Mouse (Mus musculus): ENCODE data around the gene Brinp1.

The Brinp1 gene

DNA sequence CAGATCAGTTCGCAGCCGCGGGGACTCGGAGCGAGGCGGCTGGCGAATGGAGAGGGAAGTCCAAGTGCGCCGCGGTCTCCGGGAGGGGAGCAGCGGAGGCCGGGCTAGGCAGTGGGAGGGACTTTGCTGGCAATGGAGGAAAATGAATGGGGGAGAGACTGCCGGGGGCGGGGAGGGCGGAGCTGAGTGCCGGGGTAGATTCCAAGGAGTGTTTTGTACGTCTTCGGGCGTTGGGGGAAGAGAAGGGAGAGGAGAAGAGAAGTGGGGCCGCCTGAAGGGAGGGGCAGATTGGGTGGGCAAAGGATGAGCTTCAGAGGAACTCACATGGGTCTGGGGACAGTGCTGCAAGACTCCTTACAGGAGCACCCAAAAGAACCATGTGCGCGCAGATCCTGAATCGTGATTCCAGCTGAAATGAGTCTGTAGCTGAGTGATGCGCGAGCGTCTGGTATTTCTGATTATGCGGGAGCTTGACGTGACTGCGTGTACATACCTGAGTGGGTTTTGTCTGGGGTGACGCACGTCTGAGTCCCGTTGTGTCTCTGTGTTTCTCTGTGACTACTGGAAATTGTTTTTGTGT, at the start of gene Brinp1:
TSS of gene Brinp1 (minus strand) at position 76 of the 580 bp plus-strand sequence.
- peak; percentile 70 to 74 for DNase-seq (ENCODE audit: low spot score in 2 of 2)

- no peak for DNase-seq (ENCODE audit: low spot score in 2 of 2)
Observed at GRCm38 (mm10) chr4:68957265-68957664, 3.1 kb upstream of the Brinp1 start.

DNA sequence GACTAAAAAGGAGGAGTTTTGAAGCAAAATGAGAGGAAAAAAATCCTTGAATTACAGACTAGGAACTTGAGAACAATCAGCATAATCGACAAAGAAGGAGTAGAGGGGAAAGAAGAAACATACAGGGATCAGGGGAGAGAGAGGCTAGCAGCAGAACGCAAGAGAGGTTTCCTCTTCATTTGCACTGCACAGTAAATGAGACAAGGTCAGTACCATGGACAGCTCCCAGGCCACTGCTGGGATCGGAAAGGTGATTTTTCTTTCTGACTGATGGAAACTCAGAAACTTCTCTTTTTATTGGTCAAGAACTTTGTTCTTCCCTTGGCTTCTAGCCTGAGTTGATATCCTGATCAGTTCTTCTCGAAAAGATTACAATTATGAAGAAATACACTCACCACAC, 1.4 kb upstream of the Brinp1 start:
- peak in 1 of 2 experiments; percentile 19 for DNase-seq (ENCODE audit: low spot score in 2 of 2)

DNA sequence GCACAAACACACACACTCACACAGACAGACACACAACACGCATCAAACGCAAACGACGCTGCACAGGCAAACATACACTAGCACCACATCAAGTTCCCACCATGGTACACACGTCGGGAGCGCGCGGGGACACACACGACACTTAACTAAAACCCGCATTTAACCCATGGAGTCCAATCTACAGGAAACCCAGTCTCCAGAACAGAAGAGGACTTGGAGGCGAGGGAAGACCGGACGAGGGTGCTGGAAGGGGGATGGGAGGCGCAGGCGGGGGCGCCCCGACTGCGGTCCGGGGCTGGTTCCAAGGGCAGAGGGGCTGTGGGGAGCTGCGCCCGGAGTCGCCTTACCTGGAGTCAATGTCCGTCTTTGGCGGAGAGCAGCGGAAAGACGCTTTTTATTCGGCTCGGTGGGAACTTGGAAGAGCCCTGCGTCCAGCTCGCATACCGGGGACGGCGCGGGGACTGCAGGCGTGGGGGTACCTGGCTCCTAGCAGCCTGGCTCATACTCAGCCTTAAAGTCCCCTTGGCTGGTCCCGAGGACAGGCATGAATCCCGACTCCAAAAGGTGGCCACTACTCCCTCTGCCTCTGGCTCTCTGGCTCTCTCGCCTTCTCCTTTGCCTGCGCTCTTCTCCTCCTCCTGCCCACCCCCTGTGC, 403 bp downstream of the Brinp1 start:
- peak; percentile 17 to 21 for DNase-seq (ENCODE audit: low spot score in 2 of 2)

DNA sequence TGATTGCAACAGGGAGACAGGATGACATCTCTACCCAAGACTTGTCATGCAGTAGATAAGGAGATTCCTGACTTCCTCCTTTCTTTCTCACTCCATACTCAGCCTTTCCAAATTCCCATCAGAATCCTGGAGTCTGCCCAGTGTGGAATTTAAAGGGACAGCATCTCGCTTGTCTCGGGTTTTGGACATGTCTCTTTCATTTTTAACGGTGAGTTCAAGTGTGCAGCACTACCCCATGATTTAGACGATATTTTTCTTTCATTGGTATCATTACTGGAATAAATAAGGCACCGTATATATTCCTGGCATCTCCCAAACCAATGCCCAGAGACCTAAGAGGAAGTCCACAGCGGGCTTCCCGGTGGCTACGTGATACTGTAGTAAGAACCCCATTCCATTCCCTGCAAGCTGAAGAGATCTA, 1.1 kb downstream of the Brinp1 start:
- DNase-seq (ENCODE audit: low spot score in 2 of 2), result peak in 1 of 2 experiments; percentile 5

GRCm38 (mm10) chr4:68950556-68950955, 3.6 kb downstream of the Brinp1 start:
- peak; percentile 57 to 85 for DNase-seq (ENCODE audit: low spot score in 2 of 2)

DNA sequence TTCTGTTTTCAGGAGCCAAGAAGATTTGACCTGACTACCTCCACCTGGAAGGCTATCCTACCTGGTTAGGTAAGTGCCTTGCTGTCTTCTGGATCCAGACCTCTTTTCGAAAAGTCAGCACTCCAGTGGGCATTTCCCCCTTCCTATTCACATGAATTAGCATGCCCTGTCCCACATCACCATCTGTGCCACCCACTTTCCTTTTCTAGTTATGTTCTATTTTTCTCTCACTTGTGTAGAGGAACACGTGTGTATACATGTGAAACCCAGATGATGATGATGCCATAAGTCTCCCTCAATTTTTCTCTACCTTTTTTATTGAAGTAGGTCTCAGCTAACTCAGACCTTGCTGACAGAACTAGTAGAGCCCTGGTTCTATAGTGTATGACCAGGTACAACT, 11.3 kb downstream of the Brinp1 start:
- DNase-seq (ENCODE audit: low spot score in 2 of 2), result no peak

GRCm38 (mm10) chr4:68930022-68930421, 24.2 kb downstream of the Brinp1 start:
- DNase-seq (ENCODE audit: low spot score in 2 of 2), result no peak

DNA sequence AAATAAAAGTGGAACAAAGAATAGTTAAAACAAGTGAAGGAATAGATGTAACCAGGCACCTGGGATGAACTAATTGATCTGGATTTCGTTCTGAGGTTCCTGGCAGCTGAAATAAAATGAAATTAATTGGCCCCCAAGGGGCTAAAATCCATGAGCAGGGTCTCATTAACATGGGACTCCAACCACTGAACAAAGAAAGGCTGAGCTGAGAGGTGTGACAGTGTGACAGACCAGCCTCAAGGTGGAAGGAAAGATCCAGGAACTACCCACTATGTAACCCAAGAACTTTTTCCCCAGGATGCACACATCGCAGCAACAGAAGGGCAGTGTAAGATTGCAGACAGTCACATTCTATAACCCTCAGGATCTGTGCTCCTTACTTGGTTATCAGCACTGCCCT, 28.1 kb downstream of the Brinp1 start:
- DNase-seq (ENCODE audit: low spot score in 2 of 2), result no peak

DNA sequence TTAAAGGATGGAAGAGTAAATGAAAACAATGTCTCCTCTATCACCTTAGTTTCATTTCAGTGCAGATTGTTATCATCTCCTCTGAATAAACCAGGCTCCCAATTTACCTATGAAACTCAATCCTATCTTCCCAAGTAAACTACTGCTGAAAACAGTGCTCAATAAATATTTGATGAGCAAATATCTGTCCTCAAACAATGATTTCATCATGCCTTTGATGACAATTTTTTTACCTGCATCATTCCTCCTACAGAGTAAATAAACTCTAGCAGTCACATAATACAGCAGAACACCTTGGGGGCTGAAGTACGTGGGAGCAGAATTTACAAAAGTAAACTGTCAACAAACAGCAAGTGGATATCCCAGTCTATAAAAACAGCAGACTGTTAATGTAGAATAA, 31.3 kb downstream of the Brinp1 start:
- DNase-seq (ENCODE audit: low spot score in 2 of 2), result no peak

DNA sequence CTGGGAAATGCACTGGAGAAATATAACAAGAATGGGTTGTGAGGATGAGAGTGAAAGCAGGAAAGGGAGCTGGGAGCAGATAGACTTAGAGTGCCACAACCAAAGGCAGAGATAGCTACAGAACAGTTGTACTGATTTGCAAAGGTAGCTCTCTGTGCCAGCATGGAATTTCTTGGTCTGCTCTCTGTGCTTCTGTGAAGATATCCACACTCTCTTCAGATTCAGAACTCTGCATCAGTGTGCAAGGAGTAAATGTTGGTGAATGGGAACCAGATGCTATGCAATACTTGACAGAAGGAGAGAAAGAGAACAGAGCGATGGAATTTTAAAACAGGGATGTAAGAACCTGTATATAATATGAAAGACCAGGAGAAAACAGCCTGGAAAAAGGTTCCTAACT, 31.7 kb downstream of the Brinp1 start:
- no peak for DNase-seq (ENCODE audit: low spot score in 2 of 2)

- no peak for DNase-seq (ENCODE audit: low spot score in 2 of 2)
Observed at GRCm38 (mm10) chr4:68920127-68920526, 34.1 kb downstream of the Brinp1 start.

DNA sequence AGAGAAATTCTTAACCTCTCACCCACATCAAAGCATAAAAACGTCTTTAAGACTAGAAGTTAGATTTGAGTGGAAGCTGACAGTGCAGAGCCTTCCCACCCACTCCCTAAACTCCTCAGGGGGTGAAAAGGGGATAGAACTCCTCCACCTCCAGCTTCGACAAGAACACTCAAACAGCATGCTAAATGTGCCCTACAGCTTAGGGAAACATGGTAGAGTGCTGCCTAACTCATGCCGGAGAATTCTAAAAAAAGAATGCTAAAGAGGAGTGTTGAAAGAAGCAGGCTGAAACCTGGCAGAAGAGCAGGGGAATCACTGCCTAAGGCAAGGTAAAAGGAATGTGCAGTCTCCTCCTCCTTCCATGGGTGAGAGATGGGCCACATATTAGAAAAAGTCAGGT, 43.3 kb downstream of the Brinp1 start:
- DNase-seq (ENCODE audit: low spot score in 2 of 2), result no peak

DNA sequence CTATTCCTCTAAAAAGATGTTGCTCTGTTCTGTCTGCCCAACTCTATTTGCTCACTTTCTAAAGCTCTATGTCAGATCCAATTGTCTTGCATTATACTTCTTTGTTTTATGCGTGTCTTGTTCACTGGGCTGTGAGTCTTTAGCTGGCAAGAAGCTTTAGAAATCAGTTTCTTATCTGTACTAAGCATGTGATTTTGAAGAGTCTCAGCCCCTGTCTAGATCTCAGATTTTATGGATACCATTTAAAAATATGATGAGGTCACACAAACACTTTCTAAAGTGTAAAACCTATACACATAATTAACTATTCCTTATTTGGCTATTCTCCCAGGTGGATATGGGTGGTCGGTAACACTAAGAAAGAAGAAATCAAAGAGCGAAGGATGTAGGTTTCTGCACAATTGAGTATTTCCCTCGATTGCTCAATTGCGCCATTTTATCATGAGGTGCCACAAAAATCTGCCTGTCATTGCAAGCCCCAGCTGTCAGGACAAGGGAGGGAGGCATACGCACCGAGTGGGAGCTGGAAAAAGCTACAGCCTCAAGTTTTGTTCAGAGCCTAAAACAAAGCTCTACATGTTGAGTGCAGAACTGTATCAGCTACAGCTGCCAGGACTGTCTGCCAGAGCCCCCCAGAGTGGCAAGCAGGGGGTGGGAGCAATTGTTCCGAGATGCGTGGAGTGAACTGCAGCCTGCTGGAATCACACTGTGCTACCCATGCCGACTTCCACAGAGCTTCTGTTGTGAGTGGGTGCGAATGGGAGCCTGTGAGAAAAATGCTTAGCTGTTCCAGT, 47.6 kb downstream of the Brinp1 start:
- peak in 1 of 2 experiments; percentile 8 for DNase-seq (ENCODE audit: low spot score in 2 of 2)

- no peak for DNase-seq (ENCODE audit: low spot score in 2 of 2)
Observed at GRCm38 (mm10) chr4:68890526-68890925, 63.7 kb downstream of the Brinp1 start.

DNA sequence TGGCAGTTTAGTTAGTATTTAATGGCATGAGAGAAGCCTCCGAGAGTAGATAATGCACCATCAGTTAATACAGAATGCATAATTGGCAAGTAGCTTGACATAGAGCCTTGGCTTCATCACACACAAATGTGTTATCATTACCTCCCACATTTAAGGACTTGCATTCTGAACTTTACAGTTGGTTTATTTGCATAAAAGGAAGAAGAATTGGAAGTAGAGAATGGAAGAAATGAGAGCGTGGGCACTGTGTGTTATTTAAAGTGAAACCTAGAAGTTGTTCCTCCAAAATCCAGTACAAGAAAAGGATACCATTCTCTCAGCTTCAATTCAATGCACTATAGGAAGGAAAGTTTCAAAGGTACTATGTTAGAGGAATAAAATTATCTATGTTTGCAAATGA, 67.9 kb downstream of the Brinp1 start:
- DNase-seq (ENCODE audit: low spot score in 2 of 2), result no peak

DNA sequence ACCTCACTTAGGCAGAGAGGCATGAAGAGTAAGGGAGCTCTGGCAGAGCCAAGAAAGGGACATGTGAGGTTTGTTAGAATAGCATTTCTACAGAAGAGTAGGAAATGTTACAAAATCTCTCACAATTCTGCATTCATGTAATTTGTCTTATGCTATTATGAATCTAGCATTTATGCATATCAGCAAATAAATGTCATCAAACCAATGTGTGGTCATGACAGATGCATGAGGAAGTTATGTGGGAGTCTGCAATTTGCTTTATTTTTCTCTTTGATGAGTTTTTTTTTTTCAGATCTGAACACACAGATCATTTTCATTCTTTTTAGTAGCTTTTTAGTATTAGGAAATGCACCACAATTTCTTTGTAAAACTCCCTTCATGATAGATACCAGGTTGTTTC, 82.2 kb downstream of the Brinp1 start:
- DNase-seq (ENCODE audit: low spot score in 2 of 2), result no peak

DNA sequence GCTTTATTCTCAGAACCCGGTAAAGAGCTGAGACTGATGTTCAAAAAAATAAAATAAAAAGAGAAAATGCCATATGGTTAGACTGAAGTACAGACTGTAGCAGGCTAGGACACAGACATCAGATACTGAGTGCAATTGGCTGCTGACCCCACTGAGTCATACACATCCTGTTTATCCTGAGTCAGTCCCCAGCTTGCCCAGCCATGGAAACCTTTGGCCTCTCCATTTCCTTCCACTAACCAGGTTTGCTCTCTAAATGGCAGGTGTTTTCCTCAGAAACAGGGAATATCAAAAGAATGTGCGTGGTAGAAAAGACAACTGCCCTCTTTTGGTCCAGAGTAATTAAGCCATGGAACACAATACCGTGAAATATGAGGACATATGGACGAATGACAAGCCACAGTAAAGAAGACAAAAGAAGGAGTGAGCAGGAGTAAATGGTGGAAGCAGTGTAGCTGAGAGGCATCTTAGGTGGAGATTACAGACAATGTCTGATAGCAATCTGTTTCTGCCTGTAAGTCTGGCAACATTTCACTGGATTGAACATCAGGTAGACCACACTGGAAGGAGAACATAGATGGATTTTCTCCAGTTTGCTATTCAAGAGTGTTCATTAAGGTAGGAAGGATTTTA, 88.9 kb downstream of the Brinp1 start:
- no peak for DNase-seq (ENCODE audit: low spot score in 2 of 2)

DNA sequence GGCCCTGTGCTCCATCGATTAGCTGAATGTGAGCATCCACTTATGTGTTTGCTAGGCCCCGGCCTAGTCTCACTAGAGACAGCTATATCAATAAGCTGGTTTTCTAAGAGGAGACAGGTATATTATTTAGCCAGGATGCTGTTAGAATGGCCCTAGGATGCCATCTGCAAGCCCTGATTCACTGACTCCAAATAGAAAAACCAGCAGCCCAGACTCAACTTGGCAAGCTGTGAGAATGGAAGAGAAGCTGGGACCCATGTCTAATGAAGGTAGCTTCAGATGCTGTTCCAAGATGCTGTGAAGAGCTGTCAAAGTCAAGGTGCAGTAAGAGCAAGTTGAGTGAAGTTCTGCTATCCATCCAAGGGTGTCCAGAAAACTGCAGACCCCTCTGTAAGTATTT, 89.5 kb downstream of the Brinp1 start:
- no peak for DNase-seq (ENCODE audit: low spot score in 2 of 2)

GRCm38 (mm10) chr4:68856868-68857267, 97.3 kb downstream of the Brinp1 start:
- DNase-seq (ENCODE audit: low spot score in 2 of 2), result no peak

GRCm38 (mm10) chr4:68849671-68850070, 104.5 kb downstream of the Brinp1 start:
- DNase-seq (ENCODE audit: low spot score in 2 of 2), result peak in 1 of 2 experiments; percentile 6

GRCm38 (mm10) chr4:68846976-68847375, 107.2 kb downstream of the Brinp1 start:
- no peak for DNase-seq (ENCODE audit: low spot score in 2 of 2)
